Mouse (Mus musculus) frontal cortex, postnatal 25 days (tissue): ENCODE data around the gene AU022252.
A peak's percentile ranks its signal among the peaks of the same experiment; 100 is the strongest.

ENCODE experiments used
- DNase-seq, 2 experiments: peaks; one replicate each; pipeline ENCODE4 v3.0.0; 2022; ENCODE audit warnings: low spot score in 2 of 2

The AU022252 gene

GRCm38 (mm10) chr4:119244468-119245240, 12.1 kb upstream of the AU022252 start:
- peak in 1 of 2 experiments; percentile 54 for DNase-seq

- no peak for DNase-seq
Measured at GRCm38 (mm10) chr4:119242571-119242970, 10.1 kb upstream of the AU022252 start.

DNA sequence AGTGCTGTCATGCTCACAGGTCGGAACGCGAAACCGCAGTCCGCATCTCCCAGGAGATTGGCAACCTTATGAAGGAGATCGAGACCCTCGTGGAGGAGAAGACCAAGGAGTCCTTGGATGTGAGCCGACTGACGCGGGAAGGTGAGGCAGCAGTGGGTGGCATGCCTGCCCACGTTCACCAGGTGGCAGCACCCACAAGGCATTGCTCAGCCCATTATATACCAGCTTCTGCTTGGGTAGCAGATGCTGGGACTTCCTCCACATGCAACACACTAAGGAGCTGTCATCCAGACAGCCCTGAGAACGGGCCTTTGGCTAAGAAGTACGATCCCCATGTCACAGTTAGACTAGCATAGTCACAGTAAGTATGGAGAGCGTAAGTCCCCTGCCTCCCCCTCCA, 9.2 kb upstream of the AU022252 start:
- no peak for DNase-seq

DNA sequence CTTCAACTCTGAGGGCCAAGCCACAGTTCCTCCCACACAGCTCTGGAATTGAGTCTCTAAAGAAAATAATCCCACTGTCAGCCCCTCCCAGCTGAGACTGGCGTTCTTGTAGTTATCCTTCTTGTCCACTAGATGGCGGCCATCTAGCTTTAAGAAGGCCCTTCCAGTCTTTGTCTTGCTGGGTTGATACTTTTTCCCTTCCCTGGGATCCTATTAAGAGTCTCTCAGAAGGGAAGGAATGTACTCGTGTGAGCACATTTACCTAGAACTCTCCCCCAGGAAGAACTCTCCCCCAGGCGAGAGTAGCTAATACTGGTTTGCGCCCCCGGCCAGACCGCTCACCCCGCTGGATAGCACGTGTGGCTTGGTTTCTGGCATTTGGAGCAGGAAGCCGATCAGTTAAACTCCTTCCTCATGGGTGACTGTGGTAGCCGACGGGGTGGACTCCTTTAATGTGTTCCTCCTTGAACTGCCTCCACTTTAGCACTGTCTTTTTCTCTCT, 6.7 kb upstream of the AU022252 start:
- DNase-seq = no peak

- no peak for DNase-seq
Measured at GRCm38 (mm10) chr4:119238661-119239060, 6.1 kb upstream of the AU022252 start.

DNA sequence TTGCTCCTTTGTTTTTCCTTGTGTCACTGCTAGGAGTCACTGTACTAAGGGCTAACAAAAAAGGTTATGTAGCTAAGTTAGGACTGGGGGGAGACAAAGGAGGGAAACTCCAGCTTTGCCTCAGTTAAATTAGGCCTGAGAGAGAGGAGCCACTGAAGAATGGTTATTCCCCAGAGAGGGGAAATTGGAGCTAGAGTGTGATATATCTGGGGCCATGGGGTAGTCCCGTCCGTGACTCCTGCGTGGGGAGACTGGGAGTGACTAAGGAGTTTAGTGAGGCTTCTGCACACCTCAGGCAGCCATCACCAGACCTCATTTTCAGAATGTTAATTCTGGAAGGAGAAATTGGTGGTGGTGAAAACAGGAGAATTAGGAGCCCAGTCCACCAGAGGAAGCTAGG, 1.8 kb upstream of the AU022252 start:
- DNase-seq = no peak

GRCm38 (mm10) chr4:119233256-119233901, 867 bp upstream of the AU022252 start:
- peak in 1 of 2 experiments; percentile 47 for DNase-seq

- no peak for DNase-seq
Measured at GRCm38 (mm10) chr4:119226751-119227150, 5.8 kb downstream of the AU022252 start.

GRCm38 (mm10) chr4:119225719-119226118, 6.8 kb downstream of the AU022252 start:
- DNase-seq = no peak

- DNase-seq = no peak
Measured at GRCm38 (mm10) chr4:119224534-119224933, 8.0 kb downstream of the AU022252 start.

DNA sequence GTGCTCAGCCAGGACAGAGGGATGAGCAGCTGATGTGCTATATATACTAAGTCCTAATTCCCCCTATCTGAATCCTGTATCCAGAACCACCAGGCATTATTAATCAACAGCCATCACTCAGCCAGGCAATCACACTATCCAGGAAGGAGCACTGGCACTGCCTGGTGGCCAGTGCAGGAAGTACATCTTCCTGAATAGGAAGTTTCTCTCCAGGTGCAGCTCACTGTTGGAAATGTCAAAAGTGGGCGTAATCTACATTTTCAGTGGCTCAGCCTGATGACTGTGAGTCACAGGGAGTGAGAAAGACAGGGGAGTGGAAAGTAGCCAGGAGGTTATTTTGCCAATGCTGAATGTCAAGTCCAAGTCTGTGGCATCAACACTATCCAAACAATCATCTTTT, 8.8 kb downstream of the AU022252 start:
- no peak for DNase-seq

GRCm38 (mm10) chr4:119218169-119218568, 14.3 kb downstream of the AU022252 start, which contains the start of gene Tmem269:
Gene Tmem269, minus strand, starts transcription at chr4:119218217.
- DNase-seq = no peak

DNA sequence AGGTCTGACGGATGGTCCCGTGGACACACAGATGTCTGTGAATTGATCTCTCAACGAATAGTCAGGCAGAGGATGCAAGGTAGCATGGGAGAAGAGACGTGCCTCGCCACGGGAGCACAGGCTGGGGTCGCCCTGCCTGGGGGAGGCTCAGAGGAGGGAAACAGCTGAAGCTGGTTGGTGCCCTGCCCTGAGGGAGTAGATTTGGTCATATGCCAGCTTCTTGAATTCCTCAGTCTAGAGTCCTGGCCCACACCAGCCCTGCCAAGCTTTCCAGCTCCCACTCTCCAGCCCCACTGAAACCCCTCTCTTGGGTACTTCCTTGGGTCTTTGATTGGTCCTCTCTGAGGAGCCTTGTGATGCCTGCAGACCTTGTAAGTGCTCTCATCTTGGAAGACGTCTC, 15.8 kb downstream of the AU022252 start:
- no peak for DNase-seq

DNA sequence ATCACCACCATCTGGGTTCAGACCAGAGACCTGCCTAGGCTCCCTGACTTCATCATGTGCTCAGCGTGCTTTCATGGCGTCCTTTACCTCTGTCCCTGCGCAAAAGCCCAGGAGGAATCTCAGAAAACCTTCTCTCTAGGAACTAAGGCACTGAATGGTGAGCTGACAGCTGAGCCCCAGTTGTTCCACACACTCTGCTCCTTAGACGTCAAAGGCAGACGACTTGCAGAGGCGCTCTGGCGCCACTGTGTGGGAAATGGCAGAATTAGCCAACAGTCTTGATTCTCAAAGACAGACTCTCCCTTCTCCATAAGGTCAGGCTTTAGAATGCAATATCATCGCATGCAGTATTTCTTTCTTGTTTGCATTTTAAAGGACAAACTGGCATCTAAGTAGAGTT, 27.8 kb downstream of the AU022252 start:
- peak; percentile 34 to 50 for DNase-seq

- no peak for DNase-seq
Measured at GRCm38 (mm10) chr4:119198105-119198504, 34.4 kb downstream of the AU022252 start.

GRCm38 (mm10) chr4:119195582-119196320, 36.8 kb downstream of the AU022252 start:
- DNase-seq = no peak

GRCm38 (mm10) chr4:119194909-119195581, 37.5 kb downstream of the AU022252 start, which contains the start of gene Svbp:
Gene Svbp, plus strand, starts transcription at chr4:119195306.
- DNase-seq = peak; percentile 42 to 70

GRCm38 (mm10) chr4:119192757-119193156, 39.8 kb downstream of the AU022252 start:
- no peak for DNase-seq

DNA sequence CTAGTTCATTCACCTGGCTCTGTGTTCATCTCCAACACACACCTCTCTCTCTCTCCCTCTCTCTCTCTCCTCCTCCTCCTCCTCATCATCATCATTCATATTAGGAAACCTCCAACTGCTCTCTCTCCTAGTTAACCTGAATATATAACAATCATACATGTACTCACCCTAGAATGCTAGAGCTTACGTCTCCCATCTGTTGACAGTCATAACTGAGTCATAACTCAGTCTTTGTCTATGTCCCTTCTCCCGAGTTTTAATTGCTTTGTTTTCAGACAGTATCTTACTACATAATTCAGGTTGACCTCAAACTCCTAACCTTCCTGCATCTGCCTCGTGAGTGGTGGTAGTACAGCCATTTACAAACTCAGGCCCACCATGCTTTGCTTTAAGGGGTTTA, 41.2 kb downstream of the AU022252 start:
- DNase-seq = no peak

- no peak for DNase-seq
Measured at GRCm38 (mm10) chr4:119190618-119191017, 41.9 kb downstream of the AU022252 start.

- DNase-seq = no peak
Measured at GRCm38 (mm10) chr4:119189864-119190263, 42.6 kb downstream of the AU022252 start, which contains the start of gene Ermap. Gene Ermap, minus strand, starts transcription at chr4:119190011.

GRCm38 (mm10) chr4:119189392-119189791, 43.1 kb downstream of the AU022252 start:
- no peak for DNase-seq
